Mouse (Mus musculus): ENCODE data around the gene Iqsec1.

Iqsec1 gene

DNA sequence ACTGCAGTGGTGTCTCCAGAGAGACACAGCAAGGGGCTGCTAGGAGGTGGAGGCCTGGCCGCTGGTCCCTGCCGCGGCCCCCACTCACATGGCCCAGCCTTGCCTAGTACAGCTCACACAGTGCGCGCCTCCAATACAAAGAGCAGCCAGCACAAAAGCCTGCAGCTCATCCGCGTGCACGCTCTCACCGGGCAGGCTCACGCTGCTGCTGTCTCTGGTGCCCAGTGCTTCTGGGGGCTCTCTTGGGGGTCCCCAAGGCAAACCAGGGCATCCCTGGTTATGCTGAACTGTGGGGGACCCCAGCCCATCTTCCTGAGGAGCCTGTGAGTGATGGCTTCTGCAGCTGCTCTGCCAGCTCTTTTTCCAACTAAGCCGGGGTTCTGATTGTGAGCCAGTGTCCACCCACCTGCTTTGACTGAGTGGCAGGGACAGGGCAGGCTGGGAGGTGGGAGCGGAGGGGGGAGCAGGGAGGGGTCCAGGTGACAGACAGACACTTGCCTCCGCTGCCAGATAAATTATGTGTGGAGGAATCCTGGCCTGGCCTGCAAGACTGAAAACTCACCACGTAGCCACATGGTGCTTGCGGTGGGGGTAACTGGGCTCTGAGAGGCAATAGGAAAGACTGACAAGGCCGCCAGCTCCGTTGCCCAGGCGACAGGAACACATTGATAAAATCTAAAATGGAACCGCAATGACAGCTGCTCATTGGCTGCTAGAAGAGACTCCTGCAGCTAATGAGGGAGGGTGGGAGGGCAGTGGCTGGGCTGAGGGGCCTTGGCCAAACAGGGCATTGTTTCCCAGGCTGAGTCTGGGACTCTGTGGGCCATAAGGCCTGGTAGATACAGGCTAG is 206.3 kb downstream of the Iqsec1 start:
- Histone ChIP-seq H3K27me3 (ENCODE audit: control insufficient read depth, insufficient read depth, low read length, poor library complexity, severe bottlenecking) (no peaks in the 10 kb centered on the region), H3K36me3 (ENCODE audit: control insufficient read depth, insufficient read depth, low read length, poor library complexity, severe bottlenecking) (no peaks in the 10 kb centered on the region)
- no peak for DNase-seq (ENCODE audit: low read depth, low spot score)

GRCm38 (mm10) chr6:90780532-90780931 is 208.0 kb downstream of the Iqsec1 start:
- Histone ChIP-seq H3K36me3 (ENCODE audit: control insufficient read depth, insufficient read depth, low read length, poor library complexity, severe bottlenecking) (no peaks in the 10 kb centered on the region), H3K27me3 (ENCODE audit: control insufficient read depth, insufficient read depth, low read length, poor library complexity, severe bottlenecking) (no peaks in the 10 kb centered on the region)
- DNase-seq (ENCODE audit: low read depth, low spot score): no peak

DNA sequence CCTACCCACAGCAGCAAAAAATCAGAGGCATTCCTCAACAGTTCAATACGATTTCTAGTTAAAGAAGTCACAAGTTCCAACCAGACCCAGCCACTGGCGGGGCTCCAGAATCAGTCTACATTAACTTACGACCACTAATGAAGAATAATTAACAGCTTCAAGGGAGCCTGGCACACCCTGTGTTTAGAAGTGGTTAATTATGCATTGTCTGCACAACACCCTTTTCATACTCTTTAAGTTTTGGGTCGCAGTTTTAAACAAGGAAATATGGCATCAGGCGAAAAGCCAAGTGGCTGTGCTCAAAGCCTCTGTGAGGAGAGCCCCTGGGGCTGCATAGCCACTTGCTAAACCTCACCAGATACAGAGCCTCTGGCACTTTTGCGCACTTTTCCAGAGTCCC is 209.6 kb downstream of the Iqsec1 start:
- H3K36me3 ChIP-seq (ENCODE audit: control insufficient read depth, insufficient read depth, low read length, poor library complexity, severe bottlenecking): no peaks in the 10 kb centered on the region
- H3K27me3 ChIP-seq (ENCODE audit: control insufficient read depth, insufficient read depth, low read length, poor library complexity, severe bottlenecking): no peaks in the 10 kb centered on the region
- DNase-seq (ENCODE audit: low read depth, low spot score): no peak

DNA sequence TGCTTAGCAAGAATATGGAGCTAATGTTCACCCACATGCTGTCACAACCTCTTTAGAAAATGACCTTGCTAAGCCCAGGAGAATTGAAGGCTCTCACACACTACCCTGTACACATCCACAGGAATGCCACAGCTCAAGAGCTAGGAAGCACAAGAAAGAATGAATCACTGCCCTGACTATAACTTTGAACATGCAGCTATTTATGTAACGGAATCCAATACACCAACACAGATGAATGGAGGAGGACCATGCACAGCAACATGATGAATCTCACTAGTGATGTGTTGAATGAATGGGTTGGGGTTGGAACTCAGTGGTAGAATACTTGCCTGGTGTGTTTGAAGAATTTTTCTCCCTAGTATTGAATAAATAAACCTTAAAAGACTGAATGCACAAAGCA is 211.2 kb downstream of the Iqsec1 start:
- Histone ChIP-seq H3K36me3 (ENCODE audit: control insufficient read depth, insufficient read depth, low read length, poor library complexity, severe bottlenecking) (no peaks in the 10 kb centered on the region), H3K27me3 (ENCODE audit: control insufficient read depth, insufficient read depth, low read length, poor library complexity, severe bottlenecking) (no peaks in the 10 kb centered on the region)
- no peak for DNase-seq (ENCODE audit: low read depth, low spot score)

DNA sequence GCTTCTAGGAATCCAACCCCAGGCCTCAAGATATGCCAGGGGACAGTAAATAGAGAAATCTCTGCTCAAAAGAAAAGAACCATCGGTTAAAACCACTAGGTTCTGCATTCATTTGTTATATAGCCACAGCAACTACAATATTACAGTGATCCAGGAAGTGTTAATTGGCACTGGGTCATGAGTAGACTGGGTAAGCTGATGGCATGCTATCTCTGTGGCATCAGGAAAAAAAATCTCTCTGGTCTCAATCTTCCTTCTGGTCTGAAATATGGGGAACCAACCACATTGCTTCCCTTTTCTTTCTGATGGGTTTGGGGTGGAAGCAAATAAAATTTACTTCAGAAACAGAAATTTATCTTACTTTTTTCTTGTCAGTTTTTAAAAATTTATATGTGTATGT is 212.9 kb downstream of the Iqsec1 start:
- no peaks in the 10 kb centered on the region for H3K36me3 ChIP-seq (ENCODE audit: control insufficient read depth, insufficient read depth, low read length, poor library complexity, severe bottlenecking)
- no peak for DNase-seq (ENCODE audit: low read depth, low spot score)
- no peaks in the 10 kb centered on the region for H3K27me3 ChIP-seq (ENCODE audit: control insufficient read depth, insufficient read depth, low read length, poor library complexity, severe bottlenecking)

- Histone ChIP-seq H3K27me3 (ENCODE audit: control insufficient read depth, insufficient read depth, low read length, poor library complexity, severe bottlenecking) (no peaks in the 10 kb centered on the region), H3K36me3 (ENCODE audit: control insufficient read depth, insufficient read depth, low read length, poor library complexity, severe bottlenecking) (no peaks in the 10 kb centered on the region)
- no peak for DNase-seq (ENCODE audit: low read depth, low spot score)
These were observed 214.7 kb downstream of the Iqsec1 start for GRCm38 (mm10) chr6:90773811-90774233.

- Histone ChIP-seq H3K36me3 (ENCODE audit: control insufficient read depth, insufficient read depth, low read length, poor library complexity, severe bottlenecking) (no peaks in the 10 kb centered on the region), H3K27me3 (ENCODE audit: control insufficient read depth, insufficient read depth, low read length, poor library complexity, severe bottlenecking) (no peaks in the 10 kb centered on the region)
- DNase-seq (ENCODE audit: low read depth, low spot score): no peak
These were observed 216.4 kb downstream of the Iqsec1 start for GRCm38 (mm10) chr6:90772120-90772519.

GRCm38 (mm10) chr6:90768526-90768925 is 220.0 kb downstream of the Iqsec1 start:
- no peak for DNase-seq (ENCODE audit: low read depth, low spot score)
- H3K36me3 ChIP-seq (ENCODE audit: control insufficient read depth, insufficient read depth, low read length, poor library complexity, severe bottlenecking): no peaks in the 10 kb centered on the region
- H3K27me3 ChIP-seq (ENCODE audit: control insufficient read depth, insufficient read depth, low read length, poor library complexity, severe bottlenecking): no peaks in the 10 kb centered on the region

DNA sequence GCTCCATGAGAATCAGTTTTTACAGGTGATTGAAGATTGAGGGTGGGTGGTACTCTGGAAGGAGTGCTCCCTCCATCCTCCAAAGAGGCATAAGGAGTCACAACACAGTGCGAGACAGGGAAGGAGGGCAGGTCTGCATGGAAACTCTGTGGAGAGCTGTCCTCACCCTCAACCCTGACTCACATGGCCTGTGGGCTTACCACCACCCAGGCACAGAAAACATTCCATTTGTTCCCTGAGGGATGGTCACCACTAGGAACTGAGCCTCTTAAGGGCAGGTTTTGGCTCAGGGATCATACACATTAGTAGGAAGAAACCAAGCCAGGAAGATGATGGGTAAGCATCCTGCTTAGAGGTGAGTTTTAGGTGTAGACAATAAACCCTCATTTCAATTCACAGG is 220.6 kb downstream of the Iqsec1 start:
- Histone ChIP-seq H3K27me3 (ENCODE audit: control insufficient read depth, insufficient read depth, low read length, poor library complexity, severe bottlenecking) (no peaks in the 10 kb centered on the region), H3K36me3 (ENCODE audit: control insufficient read depth, insufficient read depth, low read length, poor library complexity, severe bottlenecking) (no peaks in the 10 kb centered on the region)
- DNase-seq (ENCODE audit: low read depth, low spot score): no peak

DNA sequence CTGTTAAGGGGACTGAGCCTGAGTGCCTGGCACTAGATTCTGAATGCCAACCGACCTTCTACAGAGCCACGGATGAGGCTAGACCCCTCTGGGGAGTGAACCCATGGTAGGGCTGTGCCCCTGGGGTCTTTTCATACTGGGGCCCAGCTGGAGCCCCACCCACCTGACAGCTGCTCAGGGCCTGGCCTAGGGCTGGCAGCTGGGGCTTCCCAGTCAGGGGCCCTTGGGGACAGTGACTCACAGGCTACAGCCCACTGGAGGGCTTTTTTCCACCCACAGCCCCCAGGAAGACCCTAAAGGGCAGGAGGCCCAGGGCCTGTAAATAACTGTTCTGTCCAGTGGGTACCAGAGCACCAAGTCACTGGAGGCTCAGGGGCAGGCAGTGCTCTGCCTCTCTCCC is 223.7 kb downstream of the Iqsec1 start:
- Histone ChIP-seq H3K36me3 (ENCODE audit: control insufficient read depth, insufficient read depth, low read length, poor library complexity, severe bottlenecking) (no peaks in the 10 kb centered on the region; the same call in 1 of the 2 replicates), H3K27me3 (ENCODE audit: control insufficient read depth, insufficient read depth, low read length, poor library complexity, severe bottlenecking) (no peaks in the 10 kb centered on the region)
- DNase-seq (ENCODE audit: low read depth, low spot score): peak; percentile 80

GRCm38 (mm10) chr6:90763959-90764591 is 224.4 kb downstream of the Iqsec1 start:
- DNase-seq (ENCODE audit: low read depth, low spot score): peak; percentile 78
- H3K36me3 ChIP-seq (ENCODE audit: control insufficient read depth, insufficient read depth, low read length, poor library complexity, severe bottlenecking): no peaks in the 10 kb centered on the region; the same call in 1 of the 2 replicates
- H3K27me3 ChIP-seq (ENCODE audit: control insufficient read depth, insufficient read depth, low read length, poor library complexity, severe bottlenecking): no peaks in the 10 kb centered on the region

GRCm38 (mm10) chr6:90763295-90763694 is 225.2 kb downstream of the Iqsec1 start:
- DNase-seq (ENCODE audit: low read depth, low spot score): peak; percentile 45
- H3K27me3 ChIP-seq (ENCODE audit: control insufficient read depth, insufficient read depth, low read length, poor library complexity, severe bottlenecking): no peaks in the 10 kb centered on the region
- H3K36me3 ChIP-seq (ENCODE audit: control insufficient read depth, insufficient read depth, low read length, poor library complexity, severe bottlenecking): no peaks in the 10 kb centered on the region; the same call in none of the 2 replicates

GRCm38 (mm10) chr6:90762120-90762736 is 226.3 kb downstream of the Iqsec1 start:
- peak; percentile 43 for DNase-seq (ENCODE audit: low read depth, low spot score)
- no peaks in the 10 kb centered on the region for H3K27me3 ChIP-seq (ENCODE audit: control insufficient read depth, insufficient read depth, low read length, poor library complexity, severe bottlenecking)
- H3K36me3 ChIP-seq (ENCODE audit: control insufficient read depth, insufficient read depth, low read length, poor library complexity, severe bottlenecking): no peaks in the 10 kb centered on the region; the same call in none of the 2 replicates

GRCm38 (mm10) chr6:90761301-90762056 is 227.0 kb downstream of the Iqsec1 start:
- DNase-seq (ENCODE audit: low read depth, low spot score): no peak
- Histone ChIP-seq H3K36me3 (ENCODE audit: control insufficient read depth, insufficient read depth, low read length, poor library complexity, severe bottlenecking) (no peaks in the 10 kb centered on the region; the same call in none of the 2 replicates), H3K27me3 (ENCODE audit: control insufficient read depth, insufficient read depth, low read length, poor library complexity, severe bottlenecking) (no peaks in the 10 kb centered on the region)

Measured in splenic B cell, adult 2 months (primary cell).